Mouse (Mus musculus) liver, postnatal 0 days (tissue): ENCODE data around the gene Cfd. TPM values are rescaled to one million over a fixed set of nuclear protein-coding genes. Genes with fewer than 3 reads are reported as not detected.
A peak's percentile ranks its signal among the peaks of the same experiment; 100 is the strongest.

Experiments
- ATAC-seq: fragments of 200-750 bp; cut with Nextera tagmentation; 2 replicates; pipeline ENCODE4 v1.8.0; 2017; ENCODE audit warnings: mild to moderate bottlenecking, moderate library complexity
- DNase-seq: peaks from one replicate; pipeline ENCODE4 v3.0.0-alpha.2; 2016
- H3K27ac ChIP-seq: fragments of 300-500 bp; sonication (generic); 2 replicates; pipeline ENCODE4 v1.5.1; 2014; ENCODE audit warnings: antibody characterized with exemption, moderate library complexity, mild to moderate bottlenecking, low read depth
- H3K27me3 ChIP-seq: fragments of 300-500 bp; sonication (generic); 2 replicates; pipeline ENCODE4 v1.6.1; 2014; ENCODE audit warnings: low read length, control low read depth, mixed read lengths; ENCODE audit not compliant: insufficient read depth
- H3K36me3 ChIP-seq: fragments of 300-500 bp; sonication (generic); replicated peaks from 2 replicates; pipeline ENCODE4 v1.6.1; 2014; ENCODE audit warnings: mild to moderate bottlenecking, control low read depth, low read length, moderate library complexity, mixed read lengths; ENCODE audit not compliant: insufficient read depth
- H3K4me1 ChIP-seq: fragments of 300-500 bp; sonication (generic); 2 replicates; pipeline ENCODE4 v1.6.1; 2014; ENCODE audit warnings: antibody characterized with exemption, mild to moderate bottlenecking, control low read depth; ENCODE audit not compliant: insufficient read depth
- H3K4me2 ChIP-seq: fragments of 300-500 bp; sonication (generic); 2 replicates; pipeline ENCODE4 v1.6.1; 2014; ENCODE audit warnings: low read depth, mild to moderate bottlenecking, low read length, moderate library complexity, mixed read lengths
- H3K4me3 ChIP-seq: fragments of 300-500 bp; sonication (generic); 2 replicates; pipeline ENCODE4 v1.5.1; 2014; ENCODE audit warnings: low read depth, low read length
- H3K9ac ChIP-seq: fragments of 300-500 bp; sonication (generic); replicated peaks from 2 replicates; pipeline ENCODE4 v1.6.1; 2014; ENCODE audit warnings: mild to moderate bottlenecking, moderate library complexity
- H3K9me3 ChIP-seq: fragments of 300-500 bp; sonication (generic); 2 replicates; pipeline ENCODE4 v1.6.1; 2016; ENCODE audit warnings: mild to moderate bottlenecking, control low read depth, low read length, mixed read lengths
- CTCF ChIP-seq: sonication (generic); IDR thresholded peaks from 2 replicates; pipeline ENCODE4 v1.5.1; 2016; ENCODE audit warnings: antibody characterized with exemption, low read depth
- EP300 ChIP-seq: IDR thresholded peaks from 2 replicates; pipeline ENCODE4 v1.6.1; 2016; ENCODE audit warnings: antibody characterized with exemption, low read depth, mild to moderate bottlenecking
- WGBS: fragments of 180-500 bp; shearing (Covaris S2); extraction: QIAGEN DNeasy Blood & Tissue Kit; methylation state at CpG from one replicate; pipeline ENCODE4 v1.1.7; 2014; ENCODE audit not compliant: insufficient replicate concordance; 5-methylcytosine and 5-hydroxymethylcytosine counted together
- polyA plus RNA-seq: library from polyadenylated mRNA; unstranded; fragments of >200 nt; fragmentation: Nextera tagmentation; extraction: Ambion mirVana; gene quantifications from 2 replicates; pipeline ENCODE4 v1.2.1, GENCODE M21; 2015

The Cfd gene
- polyA plus RNA-seq, 1 experiment from 2014 or later, result not detected

DNA sequence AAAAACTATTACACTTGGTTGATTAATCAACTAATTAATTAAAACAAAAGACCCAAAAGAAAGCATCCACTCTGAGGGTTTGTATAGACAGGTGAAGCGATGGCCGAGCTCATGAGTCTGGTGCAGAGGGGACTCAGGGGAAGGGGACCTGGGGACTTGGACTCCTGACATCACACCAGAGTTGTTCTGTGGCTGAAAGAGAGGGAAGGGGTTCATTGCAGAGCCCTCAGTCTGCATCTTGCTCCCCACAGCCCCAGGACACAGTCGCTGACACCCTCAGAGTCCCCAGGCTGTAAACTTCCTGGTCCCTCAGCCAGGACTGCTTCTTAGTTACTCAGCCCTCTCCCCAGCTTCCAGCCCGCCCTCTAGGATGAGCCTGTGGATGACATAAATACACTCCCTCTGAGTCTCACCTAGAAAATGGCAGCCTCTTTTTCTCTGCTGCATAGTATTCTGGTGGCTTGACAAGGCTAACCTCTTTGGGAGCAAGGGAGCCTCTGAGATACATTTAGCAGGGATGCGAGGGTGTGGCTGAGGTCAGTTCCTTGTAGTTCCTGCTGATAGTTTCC lies 27.0 kb downstream of the Cfd start:
- no peak for ATAC-seq
- WGBS, result 65% methylated on average over 5 of the region's 5 CpGs
- peaks cover 52% of the 10 kb centered on the region for H3K27me3 ChIP-seq

DNA sequence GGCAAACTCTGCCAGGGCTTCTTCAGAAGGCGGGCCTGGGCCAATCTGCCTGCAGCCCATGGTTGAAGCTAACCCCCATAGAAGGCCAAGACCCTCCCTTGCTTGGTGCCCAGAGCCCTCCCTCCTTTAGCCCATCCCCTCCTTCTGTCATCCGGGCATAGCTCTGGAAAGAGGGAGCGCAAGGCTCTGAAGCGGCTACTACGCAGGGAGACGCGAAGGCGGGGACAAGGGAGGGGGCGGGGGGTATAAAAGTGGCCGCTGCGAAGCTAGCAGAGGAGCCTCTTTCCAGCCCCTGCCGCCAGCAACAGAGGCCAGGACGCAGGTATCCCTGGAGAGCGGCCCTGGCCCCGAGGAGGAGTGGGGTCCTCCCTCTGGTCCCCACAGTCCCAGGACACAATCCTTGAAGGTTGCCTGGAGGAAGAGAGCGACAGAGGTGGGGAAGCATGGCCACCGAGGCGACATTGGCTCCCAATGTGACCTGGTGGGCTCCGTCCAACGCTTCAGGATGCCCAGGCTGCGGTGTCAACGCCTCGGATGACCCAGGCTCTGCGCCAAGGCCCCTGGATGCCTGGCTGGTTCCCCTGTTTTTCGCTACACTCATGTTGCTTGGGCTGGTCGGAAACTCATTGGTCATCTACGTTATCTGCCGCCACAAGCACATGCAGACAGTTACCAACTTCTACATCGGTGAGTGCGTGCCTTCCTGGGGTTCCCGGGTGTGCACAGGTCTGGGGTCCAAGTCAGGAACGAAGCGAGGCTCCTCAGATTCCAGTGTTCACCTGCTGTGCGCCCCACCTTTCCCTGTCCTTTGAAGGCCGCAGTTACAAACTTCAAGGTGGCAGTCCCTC lies 27.8 kb downstream of the Cfd start:
- ATAC-seq (no peak), DNase-seq (no peak)
- Histone ChIP-seq H3K27ac (no peak overlapping the region), H3K27me3 (peaks cover 56% of the 10 kb centered on the region), H3K9me3 (no peaks in the 10 kb centered on the region), H3K4me1 (peaks cover 62% of the 10 kb centered on the region), H3K4me3 (no peak overlapping the region), H3K36me3 (no peaks in the 10 kb centered on the region), H3K9ac (peak overlapping the region; percentile 6; the same call in 1 of the 2 replicates), H3K4me2 (peak overlapping the region; percentile 27; the same call in 1 of the 2 replicates)
- WGBS, result 20% methylated on average over 35 of the region's 35 CpGs
- no peak for TF ChIP-seq CTCF
- no peak for TF ChIP-seq EP300

More for the DNA sequence above, 27.0 kb downstream of the Cfd start:
- Histone ChIP-seq H3K9ac (no peak overlapping the region), H3K4me1 (peaks cover 55% of the 10 kb centered on the region), H3K27ac (no peak overlapping the region), H3K4me2 (peak overlapping the region; percentile 98; the same call in 1 of the 2 replicates), H3K4me3 (no peak overlapping the region), H3K36me3 (no peaks in the 10 kb centered on the region), H3K9me3 (no peaks in the 10 kb centered on the region)
- DNase-seq, result no peak
- TF ChIP-seq CTCF (no peak), EP300 (no peak)

DNA sequence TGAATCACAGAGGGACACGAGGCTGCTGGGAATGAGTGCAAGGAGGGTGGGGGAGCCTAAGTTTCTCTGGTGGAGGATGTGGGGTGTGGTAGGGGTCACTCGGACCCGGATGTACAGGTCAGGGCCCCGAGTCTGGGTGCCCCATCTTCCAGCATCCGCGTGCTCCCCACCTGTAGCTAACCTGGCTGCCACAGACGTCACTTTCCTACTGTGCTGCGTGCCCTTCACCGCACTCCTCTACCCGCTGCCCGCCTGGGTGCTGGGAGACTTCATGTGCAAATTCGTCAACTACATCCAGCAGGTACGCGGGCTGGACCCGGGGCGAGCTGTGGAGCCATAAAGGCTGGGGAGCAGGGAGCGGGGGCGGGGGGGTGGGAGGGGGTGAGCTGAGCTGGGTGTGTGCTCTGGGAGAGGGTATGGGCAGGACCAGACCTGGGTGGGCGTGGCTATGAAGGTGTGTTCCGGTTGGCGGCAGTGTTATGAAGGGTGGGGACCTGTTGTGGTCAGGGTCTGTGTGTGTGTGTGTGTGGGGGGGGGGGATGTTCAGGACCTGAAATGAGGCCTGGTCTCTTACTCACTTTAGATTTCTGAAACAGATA lies 28.7 kb downstream of the Cfd start:
- H3K36me3 ChIP-seq, result no peaks in the 10 kb centered on the region
- H3K4me2 ChIP-seq, result peak overlapping the region; percentile 38; the same call in 1 of the 2 replicates
- ATAC-seq, result no peak
- no peak overlapping the region for H3K27ac ChIP-seq
- TF ChIP-seq CTCF (no peak), EP300 (no peak)
- peaks cover 56% of the 10 kb centered on the region for H3K27me3 ChIP-seq
- H3K9ac ChIP-seq, result no peak overlapping the region
- H3K9me3 ChIP-seq, result no peaks in the 10 kb centered on the region
- no peak overlapping the region for H3K4me3 ChIP-seq
- WGBS, result 15% methylated on average over 19 of the region's 21 CpGs
- peaks cover 56% of the 10 kb centered on the region for H3K4me1 ChIP-seq
- DNase-seq, result no peak

DNA sequence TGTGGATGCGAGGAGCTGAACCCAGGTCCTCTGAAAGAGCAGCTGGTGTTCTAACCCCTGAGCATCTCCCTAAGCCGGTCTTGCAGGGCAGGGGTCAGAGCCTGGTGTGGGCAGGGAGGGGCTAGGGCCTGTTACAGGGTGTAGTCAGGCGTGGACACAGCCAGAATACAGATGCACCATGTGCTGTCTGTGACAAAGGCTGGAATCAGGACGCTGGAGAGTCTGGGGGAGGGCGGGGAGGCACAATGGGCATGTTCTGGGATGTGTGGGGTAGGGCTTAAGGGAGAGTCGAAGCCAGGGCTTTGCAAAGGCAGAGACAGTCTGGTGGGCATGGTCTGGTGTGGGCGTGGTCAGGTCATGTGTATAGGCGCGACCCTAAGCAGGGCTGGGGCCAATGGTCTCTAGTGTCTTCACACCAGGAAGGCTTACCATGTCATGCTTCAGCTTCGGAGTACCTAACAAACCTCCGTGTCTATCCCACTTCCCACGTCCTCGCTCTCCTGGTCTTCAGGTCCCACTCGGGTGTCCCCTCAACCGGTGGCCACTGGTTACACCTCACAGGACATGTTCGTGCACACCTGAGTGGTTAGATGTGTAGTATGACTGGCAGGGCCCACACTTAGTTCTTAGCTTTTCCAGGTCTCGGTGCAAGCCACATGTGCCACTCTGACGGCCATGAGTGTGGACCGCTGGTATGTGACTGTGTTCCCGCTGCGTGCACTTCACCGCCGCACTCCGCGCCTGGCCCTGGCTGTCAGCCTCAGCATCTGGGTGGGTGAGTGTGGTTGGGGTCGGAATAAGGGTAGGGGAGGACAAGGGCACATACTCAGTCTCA lies 29.6 kb downstream of the Cfd start:
- H3K9ac ChIP-seq, result no peak overlapping the region
- TF ChIP-seq EP300 (no peak), CTCF (no peak)
- no peak overlapping the region for H3K27ac ChIP-seq
- 0 out of 2 replicates have a peak overlapping the region, but pooled peaks have one; percentile 10 for H3K4me3 ChIP-seq
- 26% methylated on average over 26 of the region's 26 CpGs for WGBS
- H3K27me3 ChIP-seq, result peaks cover 56% of the 10 kb centered on the region
- ATAC-seq, result no peak
- no peaks in the 10 kb centered on the region for H3K36me3 ChIP-seq
- H3K4me1 ChIP-seq, result peaks cover 46% of the 10 kb centered on the region
- H3K9me3 ChIP-seq, result no peaks in the 10 kb centered on the region
- DNase-seq, result no peak
- H3K4me2 ChIP-seq, result no peak overlapping the region

DNA sequence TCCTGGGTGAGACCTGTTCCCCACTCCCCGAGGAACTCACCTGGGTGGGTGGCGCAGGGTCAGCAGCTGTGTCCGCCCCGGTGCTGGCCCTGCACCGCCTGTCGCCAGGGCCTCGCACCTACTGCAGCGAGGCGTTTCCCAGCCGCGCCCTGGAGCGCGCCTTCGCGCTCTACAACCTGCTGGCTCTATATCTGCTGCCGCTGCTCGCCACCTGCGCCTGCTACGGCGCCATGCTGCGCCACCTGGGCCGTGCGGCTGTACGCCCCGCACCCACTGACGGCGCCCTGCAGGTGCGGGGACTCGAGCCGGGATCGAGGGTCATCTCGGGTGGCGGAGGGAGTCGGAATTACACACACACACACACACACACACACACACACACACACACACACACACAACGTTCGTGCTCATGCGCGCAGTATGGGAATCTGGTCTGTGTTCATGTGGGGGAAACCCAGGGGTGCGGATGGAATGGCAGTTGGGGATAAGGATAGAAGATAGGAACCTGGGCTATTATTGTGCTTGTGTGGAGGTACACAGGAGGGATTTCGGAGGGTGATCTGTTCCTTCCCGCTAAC lies 30.4 kb downstream of the Cfd start, which contains the start of gene R3hdm4:
R3hdm4 (minus strand) TSS at position 251 of the 578 bp plus-strand sequence.
- H3K4me3 ChIP-seq, result 0 out of 2 replicates have a peak within 1 kb of the TSS, but pooled peaks have one; percentile 19
- H3K27me3 ChIP-seq, result peaks cover 56% of the 10 kb centered on the region
- 12% methylated on average over 31 of the region's 41 CpGs for WGBS
- no peak for ATAC-seq
- no peak within 1 kb of the TSS for H3K27ac ChIP-seq
- no peaks in the 10 kb centered on the region for H3K9me3 ChIP-seq
- no peak within 1 kb of the TSS for H3K9ac ChIP-seq
- peak within 1 kb of the TSS; percentile 50 for H3K4me2 ChIP-seq
- TF ChIP-seq CTCF (no peak), EP300 (no peak)
- no peak for DNase-seq
- peaks cover 46% of the 10 kb centered on the region for H3K4me1 ChIP-seq
- no peaks in the 10 kb centered on the region for H3K36me3 ChIP-seq
